Mouse (Mus musculus) hindbrain, postnatal 0 days (tissue): ENCODE results near the gene Ccdc30. TPM values are rescaled to one million over a fixed set of nuclear protein-coding genes. Genes with fewer than 3 reads are reported as not detected.

Source experiments
- ATAC-seq: fragments of 200-750 bp; cut with Nextera tagmentation; 2 replicates; pipeline ENCODE4 v1.8.0; 2017; ENCODE audit warnings: mild to moderate bottlenecking, moderate TSS enrichment, moderate library complexity
- DNase-seq: peaks from one replicate; pipeline ENCODE4 v3.0.0-alpha.2; 2015; ENCODE audit warnings: low spot score
- H3K27ac ChIP-seq: fragments of 300-500 bp; sonication (generic); 2 replicates; pipeline ENCODE4 v1.5.1; 2014; ENCODE audit warnings: mild to moderate bottlenecking
- H3K27me3 ChIP-seq: fragments of 300-500 bp; sonication (generic); 2 replicates; pipeline ENCODE4 v1.6.1; 2014; ENCODE audit warnings: low read length, mixed read lengths; ENCODE audit not compliant: insufficient read depth
- H3K36me3 ChIP-seq: fragments of 300-500 bp; sonication (generic); 2 replicates; pipeline ENCODE4 v1.6.1; 2014; ENCODE audit warnings: low read length, mixed read lengths; ENCODE audit not compliant: insufficient read depth
- H3K4me1 ChIP-seq: fragments of 300-500 bp; sonication (generic); 2 replicates; pipeline ENCODE4 v1.6.1; 2014; ENCODE audit warnings: antibody characterized with exemption, low read length, mixed read lengths; ENCODE audit not compliant: insufficient read depth
- H3K4me2 ChIP-seq: fragments of 300-500 bp; sonication (generic); 2 replicates; pipeline ENCODE4 v1.6.1; 2014; ENCODE audit warnings: low read depth, mild to moderate bottlenecking, low read length, moderate library complexity, mixed read lengths
- H3K4me3 ChIP-seq: fragments of 300-500 bp; sonication (generic); 2 replicates; pipeline ENCODE4 v1.5.1; 2014; ENCODE audit warnings: low read length
- H3K9ac ChIP-seq: fragments of 300-500 bp; sonication (generic); replicated peaks from 2 replicates; pipeline ENCODE4 v1.6.1; 2014; ENCODE audit warnings: mild to moderate bottlenecking, low read length, moderate library complexity, mixed read lengths
- H3K9me3 ChIP-seq: fragments of 300-500 bp; sonication (generic); 2 replicates; pipeline ENCODE4 v1.6.1; 2016; ENCODE audit warnings: low read length, mixed read lengths
- CTCF ChIP-seq: IDR thresholded peaks from 2 replicates; pipeline ENCODE4 v1.5.1; 2016; ENCODE audit warnings: antibody characterized with exemption, control low read depth, low read depth
- WGBS: fragments of 180-500 bp; shearing (Covaris S2); extraction: QIAGEN DNeasy Blood & Tissue Kit; methylation state at CpG from one replicate; pipeline ENCODE4 v1.1.7; 2014; 5-methylcytosine and 5-hydroxymethylcytosine counted together
- polyA plus RNA-seq: library from polyadenylated mRNA; unstranded; fragments of >200 nt; fragmentation: Nextera tagmentation; extraction: Ambion mirVana; gene quantifications from 2 replicates; pipeline ENCODE4 v1.2.1, GENCODE M21; 2015
- total RNA-seq: library from RNA; depleted of rRNA; stranded (reverse); fragments of >200 nt; gene quantifications from 2 replicates; pipeline ENCODE4 v1.2.3, GENCODE M21; 2014

Gene Ccdc30
- total and polyA plus RNA-seq, 2 experiments from 2014 or later: 13.4 to 23.1 TPM

DNA sequence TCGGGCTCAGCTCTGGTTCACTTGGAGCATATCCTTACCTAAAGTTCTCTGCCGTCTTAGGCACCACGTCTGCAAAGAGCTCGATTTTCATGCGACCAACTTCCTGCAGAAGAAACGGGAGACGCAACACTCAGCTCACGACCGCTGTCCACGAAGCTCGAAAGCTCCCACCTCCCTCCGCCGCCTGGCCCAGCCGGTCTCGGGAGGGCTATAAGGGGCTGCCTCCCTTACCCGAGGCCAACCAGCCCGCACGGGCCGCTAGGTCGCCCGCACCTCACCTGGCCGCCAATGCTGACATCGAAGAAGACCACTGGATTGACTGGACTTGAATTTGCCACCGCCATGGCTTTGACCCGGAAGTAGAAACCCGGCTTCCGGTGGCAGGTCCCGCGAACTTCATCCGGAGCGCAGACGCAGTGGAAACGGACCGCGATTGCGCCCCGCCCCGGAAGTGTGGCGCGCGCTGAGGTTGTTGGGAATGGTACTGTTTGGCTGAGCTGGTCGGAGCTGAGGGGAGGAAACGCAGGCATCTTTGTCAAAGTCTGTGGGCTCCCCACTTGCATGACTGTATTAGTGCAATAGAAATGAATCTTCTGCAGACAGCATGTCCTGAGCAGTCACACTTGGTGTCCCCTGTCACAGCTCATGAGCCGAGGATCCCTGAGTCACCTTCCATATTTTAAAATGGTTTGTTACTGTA is 95.0 kb downstream of the Ccdc30 start, which contains the start of gene Ppih:
Ppih (minus strand) TSS at position 416 of the 700 bp plus-strand sequence.
- peak within 1 kb of the TSS; percentile 70 for H3K4me3 ChIP-seq
- ATAC-seq (peak; percentile 98), DNase-seq (peak; percentile 98)
- peak within 1 kb of the TSS; percentile 66 for H3K4me2 ChIP-seq
- H3K27me3 ChIP-seq: no peaks in the 10 kb centered on the region
- H3K27ac ChIP-seq: peak within 1 kb of the TSS; percentile 91
- H3K9ac ChIP-seq: peak within 1 kb of the TSS; percentile 56
- H3K4me1 ChIP-seq: peaks cover 10% of the 10 kb centered on the region
- under 1% methylated on average over 44 of the region's 44 CpGs for WGBS
- H3K9me3 ChIP-seq: no peaks in the 10 kb centered on the region
- no peak; the same call in 1 of the 2 replicates for TF ChIP-seq CTCF
- peaks cover 16% of the 10 kb centered on the region for H3K36me3 ChIP-seq

DNA sequence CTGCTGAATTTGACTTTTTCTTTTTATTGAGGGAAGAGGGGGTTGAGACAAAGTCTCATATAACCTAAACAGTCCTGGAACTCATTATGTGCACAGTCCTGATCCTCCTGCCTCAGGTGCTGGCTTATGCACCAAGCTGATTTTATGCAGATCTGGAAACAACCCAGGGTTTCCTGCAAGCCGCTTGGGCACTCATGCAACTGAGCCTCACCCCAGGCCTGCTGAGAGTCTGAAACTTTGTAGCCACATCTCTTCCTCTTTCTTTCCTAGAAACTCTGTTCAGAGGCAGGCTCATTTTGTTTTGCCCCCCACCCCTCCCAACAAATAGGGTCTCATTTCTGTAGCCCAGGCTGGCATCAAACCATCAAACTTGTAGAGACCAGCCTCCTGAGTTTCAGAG is 101.6 kb downstream of the Ccdc30 start:
- DNase-seq: no peak
- WGBS: 96% methylated on average over 1 of the region's 1 CpGs
- Histone ChIP-seq H3K9ac (no peak overlapping the region), H3K4me2 (no peak overlapping the region), H3K9me3 (no peaks in the 10 kb centered on the region), H3K27me3 (no peaks in the 10 kb centered on the region), H3K36me3 (peaks cover 38% of the 10 kb centered on the region), H3K4me1 (no peaks in the 10 kb centered on the region), H3K4me3 (no peak overlapping the region), H3K27ac (no peak overlapping the region)
- TF ChIP-seq CTCF: no peak
- ATAC-seq: no peak

DNA sequence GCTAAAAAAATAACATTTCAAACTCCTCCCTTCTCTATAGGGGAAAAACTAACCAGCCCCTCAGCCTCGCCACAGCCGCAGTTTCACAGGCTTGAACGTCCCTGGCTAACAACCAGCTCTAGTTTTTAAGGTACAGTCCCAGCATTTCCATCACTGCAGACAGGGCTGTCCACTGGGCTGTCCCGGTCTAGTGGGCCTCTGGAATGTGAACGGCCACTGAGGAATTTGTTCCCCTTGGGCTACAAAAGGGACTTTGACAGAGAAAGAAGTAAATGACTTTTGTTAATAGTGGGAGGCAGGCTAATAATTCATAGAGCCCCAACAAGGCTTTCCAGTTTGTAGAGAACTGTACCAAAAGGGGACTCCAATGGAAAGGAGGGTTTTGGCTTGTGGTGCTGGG is 109.9 kb downstream of the Ccdc30 start:
- DNase-seq (no peak), ATAC-seq (no peak)
- Histone ChIP-seq H3K4me1 (no peaks in the 10 kb centered on the region), H3K27me3 (no peaks in the 10 kb centered on the region), H3K9ac (no peak overlapping the region), H3K9me3 (no peaks in the 10 kb centered on the region), H3K4me3 (no peak overlapping the region), H3K4me2 (no peak overlapping the region), H3K27ac (no peak overlapping the region), H3K36me3 (peaks cover 5% of the 10 kb centered on the region; the same call in 1 of the 2 replicates)
- 78% methylated on average over 5 of the region's 5 CpGs for WGBS
- no peak for TF ChIP-seq CTCF

DNA sequence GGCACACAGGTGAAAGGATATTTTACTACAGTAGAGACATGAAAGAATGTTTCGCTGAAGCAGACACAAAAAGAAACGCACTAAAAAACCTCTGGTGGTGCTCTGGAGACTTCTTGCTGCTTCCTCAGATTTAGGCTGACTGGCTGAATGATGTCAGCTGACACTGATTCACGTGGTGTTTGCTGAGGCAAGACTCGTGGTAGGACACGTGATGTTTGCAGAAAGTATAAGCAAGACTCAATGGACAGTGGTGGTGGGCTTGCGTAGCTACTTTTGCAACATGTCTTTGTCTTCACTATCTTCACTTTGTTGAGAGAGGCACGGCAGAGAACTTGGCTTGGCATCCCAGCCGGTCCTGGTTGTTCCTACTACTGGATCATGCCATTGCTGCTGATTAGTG is 112.0 kb downstream of the Ccdc30 start:
- no peaks in the 10 kb centered on the region for H3K4me1 ChIP-seq
- WGBS: 91% methylated on average over 8 of the region's 8 CpGs
- no peak overlapping the region for H3K4me3 ChIP-seq

DNA sequence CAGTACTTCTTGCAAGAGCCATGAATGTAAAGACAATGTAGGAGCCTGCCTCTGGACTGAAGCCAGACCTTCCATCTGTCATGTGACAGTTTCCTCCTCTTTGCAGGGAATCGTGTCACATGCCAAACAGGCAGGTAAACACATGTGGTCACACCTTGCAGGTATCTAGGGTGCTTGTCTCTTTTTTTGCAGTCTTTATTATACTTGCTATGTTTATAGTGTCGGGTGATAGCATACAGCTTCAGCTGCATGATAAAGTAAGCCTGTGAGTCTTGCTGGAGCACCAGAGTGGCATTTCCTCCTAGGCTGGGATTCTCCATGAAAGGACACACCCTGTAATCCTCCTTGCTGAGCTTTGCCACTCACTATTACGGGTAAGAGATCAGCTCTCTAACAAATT is 113.5 kb downstream of the Ccdc30 start:
- Histone ChIP-seq H3K4me2 (no peak overlapping the region), H3K4me3 (no peak overlapping the region), H3K9ac (no peak overlapping the region), H3K36me3 (no peaks in the 10 kb centered on the region), H3K27me3 (no peaks in the 10 kb centered on the region), H3K9me3 (no peaks in the 10 kb centered on the region), H3K4me1 (no peaks in the 10 kb centered on the region), H3K27ac (no peak overlapping the region)
- 85% methylated on average over 3 of the region's 3 CpGs for WGBS
- DNase-seq (no peak), ATAC-seq (no peak)
- TF ChIP-seq CTCF: no peak

More for the DNA sequence above, 112.0 kb downstream of the Ccdc30 start:
- no peak for TF ChIP-seq CTCF
- H3K27me3 ChIP-seq: no peaks in the 10 kb centered on the region
- ATAC-seq (no peak), DNase-seq (no peak)
- H3K4me2 ChIP-seq: no peak overlapping the region
- no peak overlapping the region for H3K27ac ChIP-seq
- H3K9ac ChIP-seq: no peak overlapping the region
- no peaks in the 10 kb centered on the region for H3K36me3 ChIP-seq
- no peaks in the 10 kb centered on the region for H3K9me3 ChIP-seq

DNA sequence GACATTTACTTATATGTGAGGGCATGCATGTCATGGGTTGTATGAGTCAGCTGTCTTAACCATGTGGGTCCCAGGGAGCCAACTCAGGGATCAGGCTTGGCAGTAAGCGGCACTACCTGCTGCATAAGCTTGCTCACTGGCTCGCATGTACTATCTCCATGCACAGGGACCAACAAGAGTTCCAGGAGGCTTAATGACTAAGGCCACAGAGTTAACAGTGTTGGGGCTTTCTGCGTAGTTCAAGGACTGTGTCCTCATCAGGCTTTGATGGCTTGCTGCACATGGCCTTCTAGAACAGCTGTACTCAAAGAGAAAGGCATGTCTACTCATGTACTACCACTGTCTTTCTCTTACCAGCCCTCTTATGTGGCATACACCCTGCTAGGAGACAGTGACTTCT is 114.6 kb downstream of the Ccdc30 start:
- Histone ChIP-seq H3K9ac (no peak overlapping the region), H3K27me3 (no peaks in the 10 kb centered on the region), H3K36me3 (no peaks in the 10 kb centered on the region), H3K4me1 (no peaks in the 10 kb centered on the region), H3K4me2 (no peak overlapping the region), H3K9me3 (no peaks in the 10 kb centered on the region), H3K27ac (no peak overlapping the region), H3K4me3 (no peak overlapping the region)
- WGBS: 88% methylated on average over 3 of the region's 3 CpGs
- DNase-seq: no peak
- TF ChIP-seq CTCF: no peak
- ATAC-seq: no peak

DNA sequence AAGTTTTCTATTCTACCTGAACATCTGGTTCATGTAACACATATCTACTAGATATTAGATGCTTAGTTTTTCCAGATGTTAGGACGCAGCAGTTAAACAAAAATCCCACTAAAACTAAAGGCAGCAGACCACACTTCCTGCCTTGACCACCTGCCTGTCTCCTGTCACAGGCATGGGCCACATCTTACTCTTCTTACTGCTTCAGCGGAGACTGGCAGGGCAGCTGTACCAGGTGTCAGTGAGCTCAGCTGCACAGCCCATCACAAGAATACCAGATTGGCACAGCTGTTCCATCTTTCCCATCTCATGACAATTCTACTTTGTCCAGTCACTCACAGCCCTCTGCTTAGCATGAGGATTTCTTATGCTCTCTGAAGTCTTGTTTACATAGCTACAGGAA is 118.0 kb downstream of the Ccdc30 start:
- H3K9me3 ChIP-seq: no peaks in the 10 kb centered on the region
- ATAC-seq (no peak), DNase-seq (no peak)
- H3K4me3 ChIP-seq: no peak overlapping the region
- H3K27me3 ChIP-seq: no peaks in the 10 kb centered on the region
- no peaks in the 10 kb centered on the region for H3K4me1 ChIP-seq
- no peak overlapping the region for H3K27ac ChIP-seq
- WGBS: 85% methylated on average over 2 of the region's 2 CpGs
- H3K36me3 ChIP-seq: no peaks in the 10 kb centered on the region
- no peak overlapping the region for H3K4me2 ChIP-seq
- H3K9ac ChIP-seq: no peak overlapping the region
- no peak for TF ChIP-seq CTCF
